Mouse (Mus musculus) urinary bladder, postnatal 25 days (tissue): ENCODE data around the gene Pcca.

Experiments
- DNase-seq: peaks from one replicate; pipeline ENCODE4 v3.0.0; 2022; ENCODE audit warnings: low spot score

The Pcca gene

DNA sequence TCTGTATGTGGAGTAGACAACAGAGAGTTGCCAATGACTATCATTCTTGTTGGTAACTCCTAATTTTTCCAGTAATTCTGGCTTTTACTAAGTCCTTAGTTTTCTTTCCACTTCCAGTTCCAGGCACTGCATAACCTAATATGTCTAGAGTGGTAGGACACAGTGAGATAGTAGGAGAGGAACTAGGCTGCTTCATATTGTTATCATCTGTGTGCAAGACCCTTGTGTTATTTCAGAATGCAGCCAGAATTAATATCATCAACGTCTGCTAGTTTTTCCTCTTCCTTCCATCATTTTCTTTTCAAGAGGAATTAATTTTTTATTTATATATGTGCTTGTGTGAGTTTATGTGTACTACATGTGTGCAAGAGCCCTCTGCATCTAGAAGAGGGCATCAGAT is 114.1 kb downstream of the Pcca start:
- DNase-seq = no peak

DNA sequence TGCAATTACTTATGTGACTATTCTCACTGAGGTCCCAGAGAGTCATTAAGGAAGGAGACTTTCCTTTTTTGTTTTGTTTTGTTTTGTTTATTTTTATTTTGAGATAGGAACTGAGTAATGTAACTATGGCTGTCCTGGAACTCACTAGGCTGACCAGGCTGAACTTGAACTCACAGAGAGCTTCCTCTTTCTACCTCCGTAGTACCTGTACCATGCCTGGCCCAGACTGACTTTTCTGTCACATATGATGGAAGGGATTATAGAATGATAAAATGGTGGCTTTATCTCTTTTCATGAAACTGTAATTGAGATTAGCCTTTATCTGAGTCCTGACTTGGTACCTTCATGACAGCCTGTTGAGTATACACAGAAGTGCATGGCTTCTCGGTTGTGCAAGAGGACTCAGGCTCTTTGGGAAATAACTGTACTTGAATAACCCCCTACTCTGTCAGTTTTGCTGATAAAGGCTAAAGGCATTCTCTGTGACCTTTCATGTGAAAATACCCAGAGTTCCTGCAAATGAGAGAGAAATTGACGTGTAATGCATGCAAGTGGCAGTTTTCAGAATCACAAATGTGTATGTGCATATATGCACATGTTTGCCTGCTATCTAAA is 115.3 kb downstream of the Pcca start:
- no peak for DNase-seq

DNA sequence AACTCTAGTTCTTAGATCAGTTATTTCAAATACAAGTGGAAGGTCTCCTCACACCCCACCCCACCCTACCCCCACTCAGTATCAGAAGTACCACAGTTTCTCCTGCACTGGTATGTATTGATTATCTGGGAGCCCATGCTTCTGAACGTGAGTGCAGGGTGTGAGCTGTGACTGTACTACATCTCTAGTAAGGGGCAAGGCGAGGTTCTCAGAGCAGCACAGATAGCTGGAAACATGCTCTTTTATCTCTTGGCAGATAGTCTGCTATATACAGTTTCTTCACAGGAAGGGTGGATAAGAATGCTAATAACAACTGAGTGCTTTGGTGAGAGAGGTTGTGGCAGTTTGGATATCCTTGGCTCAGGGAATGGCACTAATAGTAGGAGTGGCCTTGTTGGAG is 117.6 kb downstream of the Pcca start:
- no peak for DNase-seq

DNA sequence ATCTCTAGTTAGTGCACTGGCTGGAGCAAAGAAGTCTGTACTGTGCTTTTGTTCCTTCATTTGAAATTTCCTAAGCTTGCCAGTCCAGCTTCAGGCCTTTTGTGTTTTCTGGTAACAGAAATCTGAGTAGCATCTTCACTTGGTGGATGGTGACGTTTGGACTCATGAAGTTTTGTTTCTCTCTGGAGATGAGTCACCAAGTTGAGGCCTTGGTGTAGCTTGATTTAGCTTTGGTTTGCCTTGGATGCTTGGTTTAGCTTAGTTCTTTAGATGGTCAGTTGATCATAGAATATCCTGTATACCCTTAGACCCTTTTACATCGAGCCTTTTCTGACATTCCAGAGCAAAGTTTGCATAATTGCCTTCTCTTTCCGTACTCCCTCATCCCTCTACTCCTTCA is 141.5 kb downstream of the Pcca start:
- no peak for DNase-seq

DNA sequence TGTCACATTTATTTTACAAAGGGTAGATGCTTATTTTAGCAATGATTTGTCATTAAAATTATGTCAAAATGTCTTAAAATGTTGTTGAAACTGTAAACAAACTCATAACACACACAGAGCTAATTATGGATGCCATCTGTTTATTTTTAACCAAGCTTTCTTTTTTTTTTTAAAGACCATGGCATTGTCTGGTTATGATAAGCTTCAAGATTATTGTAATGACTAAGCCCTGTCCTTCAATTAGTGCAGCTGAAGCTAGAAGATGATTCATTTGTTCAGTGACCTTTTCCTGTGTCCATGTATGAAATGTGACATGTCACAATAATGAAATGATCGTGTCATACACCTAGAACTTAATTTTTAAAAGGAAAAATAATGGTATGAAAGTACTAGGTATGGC is 149.5 kb downstream of the Pcca start:
- no peak for DNase-seq

DNA sequence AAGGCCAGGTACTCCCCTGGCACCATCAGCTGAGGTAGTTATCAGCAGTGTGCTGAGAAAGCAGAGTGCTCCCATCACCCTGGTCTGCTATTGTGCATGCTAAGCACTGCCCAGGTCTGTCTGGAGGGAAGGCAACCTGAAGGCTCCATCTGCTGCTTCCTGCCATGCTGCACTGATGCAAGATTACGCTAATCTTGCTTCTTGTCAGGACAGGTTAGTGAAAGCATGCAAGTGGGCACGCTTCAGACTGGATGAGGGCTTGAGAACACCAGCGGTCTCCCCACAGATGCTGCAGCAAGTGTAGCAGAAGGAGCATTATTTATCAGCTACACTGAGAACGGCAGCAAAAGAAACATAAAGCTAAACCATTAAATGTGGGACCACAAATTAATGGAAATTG is 150.1 kb downstream of the Pcca start:
- DNase-seq = no peak

DNA sequence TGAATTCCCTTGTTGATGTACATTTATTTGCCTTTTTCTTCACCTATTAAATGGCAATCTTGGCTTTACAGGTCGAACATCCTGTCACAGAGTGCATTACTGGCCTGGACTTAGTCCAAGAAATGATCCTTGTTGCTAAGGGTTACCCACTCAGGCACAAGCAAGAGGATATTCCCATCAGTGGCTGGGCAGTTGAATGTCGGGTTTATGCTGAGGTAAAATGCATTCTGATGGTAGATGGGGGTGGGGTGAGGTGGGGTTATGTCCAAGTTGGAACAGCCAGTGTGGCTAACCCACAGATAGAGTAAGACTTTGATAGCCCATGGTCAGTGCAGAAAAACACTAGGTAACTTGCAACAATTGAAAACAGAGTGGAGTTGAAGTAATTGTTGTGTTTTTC is 150.7 kb downstream of the Pcca start:
- no peak for DNase-seq

DNA sequence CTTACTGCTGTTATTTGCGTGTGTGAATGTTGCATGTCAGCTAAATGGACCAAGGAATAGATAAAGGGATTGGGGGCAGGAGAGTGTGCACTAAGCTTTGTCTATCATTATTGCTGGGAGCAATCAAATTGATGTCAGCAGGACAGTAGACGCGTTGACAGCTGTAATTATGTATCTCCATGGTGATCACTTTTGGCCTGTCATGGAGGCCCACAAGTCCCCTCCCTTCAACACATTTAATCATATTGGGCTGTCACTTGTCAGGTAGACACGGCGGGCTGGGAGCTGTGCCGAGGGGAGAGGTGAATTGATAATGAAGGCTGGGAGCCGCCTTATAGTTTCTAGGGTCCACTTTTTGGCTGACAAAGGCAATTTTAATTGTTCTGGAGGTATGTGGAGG is 153.3 kb downstream of the Pcca start:
- no peak for DNase-seq

DNA sequence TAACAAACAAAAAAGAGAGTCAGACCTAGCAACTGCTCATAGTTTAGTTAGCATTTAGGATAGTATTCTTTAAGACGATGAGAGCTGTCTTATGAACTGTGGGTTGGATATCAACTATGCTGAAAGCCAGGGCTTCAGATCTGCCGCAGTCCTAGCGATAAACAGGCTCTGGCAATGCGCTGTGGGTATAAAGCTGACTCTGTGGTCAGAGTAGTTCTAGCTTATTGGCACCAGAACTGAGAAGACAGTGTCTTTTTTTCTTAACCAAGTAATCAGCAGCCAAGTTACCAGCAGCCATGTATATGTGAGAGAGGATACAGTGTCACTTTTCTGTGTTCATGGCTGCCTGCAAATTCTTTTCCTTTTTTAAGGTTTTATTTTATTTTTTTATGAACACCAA is 154.3 kb downstream of the Pcca start:
- DNase-seq = no peak

DNA sequence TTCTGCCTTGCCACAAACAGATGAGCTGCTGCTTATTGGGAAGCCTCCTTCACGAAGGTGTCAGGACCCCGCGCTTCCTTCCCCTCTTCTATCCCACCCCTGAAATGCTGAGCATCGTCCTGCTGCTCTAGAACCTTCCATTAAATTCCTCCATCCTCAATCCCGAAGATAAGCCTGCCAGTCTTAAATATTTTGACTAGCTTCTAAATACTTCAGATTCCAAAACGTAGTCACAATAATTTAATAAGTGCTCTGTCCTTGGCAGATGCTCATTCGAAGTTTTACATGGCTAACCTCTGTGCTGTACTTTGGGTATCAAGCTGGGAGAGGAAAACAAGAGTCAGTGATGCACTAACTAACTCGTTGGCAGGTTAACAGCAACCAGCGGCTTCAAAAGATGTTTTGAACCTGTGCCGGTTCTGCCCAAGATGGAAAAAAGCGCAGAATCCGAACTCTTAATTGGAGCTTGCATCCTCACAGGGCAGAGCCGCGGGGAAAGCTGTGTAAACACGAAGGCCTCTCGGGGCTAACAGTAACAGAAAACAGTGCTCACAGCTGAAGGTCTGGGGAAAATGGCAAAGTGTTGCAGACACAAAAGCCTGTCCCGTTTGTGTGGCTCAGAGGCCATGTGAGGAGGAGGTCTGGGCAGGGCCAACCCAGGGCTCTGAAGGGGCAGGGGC is 155.2 kb downstream of the Pcca start:
- DNase-seq = no peak

DNA sequence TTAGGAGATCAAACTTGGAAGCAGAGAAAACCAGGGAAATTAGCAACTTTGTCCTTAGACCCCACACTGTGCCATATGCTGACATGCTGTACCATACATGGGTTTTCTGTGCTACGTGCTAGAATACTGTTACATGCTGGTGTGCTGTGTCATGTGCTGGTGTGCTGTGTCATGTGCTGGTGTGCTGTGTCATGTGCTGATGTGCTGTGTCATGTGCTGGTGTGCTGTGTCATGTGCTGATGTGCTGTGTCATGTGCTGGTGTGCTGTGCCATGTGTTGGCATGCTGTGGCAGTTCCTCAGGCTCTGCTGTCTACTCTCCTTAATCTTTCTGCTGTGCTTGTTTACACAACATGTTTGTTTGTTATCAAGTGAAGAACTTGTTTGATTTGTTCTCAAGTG is 157.4 kb downstream of the Pcca start:
- DNase-seq = no peak

DNA sequence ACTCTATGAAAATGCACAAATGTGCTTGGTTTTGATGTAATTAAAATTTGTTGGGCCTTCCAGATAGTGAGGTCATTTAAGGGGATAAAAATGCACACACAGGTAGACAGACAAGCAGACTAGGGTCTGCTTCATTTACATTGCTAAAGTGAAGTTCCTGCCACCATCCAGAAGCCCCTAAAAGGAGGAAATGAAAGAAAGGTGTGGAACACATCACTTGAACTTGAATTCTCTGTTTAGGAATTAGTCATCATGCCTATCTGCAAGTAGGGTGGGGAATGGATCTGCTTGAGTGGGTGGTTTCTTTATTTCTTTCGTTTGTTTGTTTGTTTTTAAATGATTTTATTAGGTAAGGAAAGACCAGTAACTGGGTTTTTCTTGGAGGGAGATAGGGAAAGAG is 166.2 kb downstream of the Pcca start:
- no peak for DNase-seq

DNA sequence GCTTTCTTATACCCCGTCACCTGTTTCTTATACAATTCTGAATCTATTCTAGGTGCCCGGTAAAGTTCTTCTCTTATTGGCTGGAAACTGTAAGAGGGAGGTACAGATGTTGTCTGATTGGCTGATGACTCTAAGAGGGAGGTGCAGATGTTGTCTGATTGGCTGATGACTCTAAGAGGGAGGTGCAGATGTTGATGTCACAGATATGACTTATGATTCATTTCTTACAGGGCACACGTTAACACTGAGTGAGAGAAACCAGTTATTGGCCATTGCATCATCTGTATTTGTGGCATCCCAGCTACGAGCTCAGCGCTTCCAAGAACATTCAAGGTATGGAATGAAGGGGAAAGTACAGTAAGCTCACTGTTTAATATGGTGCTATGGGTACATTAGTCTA is 179.7 kb downstream of the Pcca start:
- DNase-seq = no peak

DNA sequence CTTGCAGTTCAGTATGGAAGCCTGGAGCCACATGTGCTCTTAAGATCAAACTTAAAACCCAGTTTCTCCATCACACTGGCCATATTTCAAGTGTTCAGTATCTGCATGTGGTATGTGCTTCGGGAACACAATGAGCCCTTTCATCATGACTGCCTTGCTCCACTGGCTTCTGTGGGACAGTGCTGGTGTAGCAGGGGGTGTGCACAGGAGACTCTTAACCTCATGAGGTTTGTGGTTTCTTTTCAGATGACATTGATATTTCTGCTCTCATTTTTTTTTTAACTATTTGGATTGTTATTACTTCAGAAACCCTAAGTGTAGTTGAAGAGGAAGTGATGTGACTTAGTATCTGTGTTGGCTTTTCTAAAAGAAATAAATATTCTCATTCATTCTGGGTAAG is 180.8 kb downstream of the Pcca start:
- DNase-seq = no peak

DNA sequence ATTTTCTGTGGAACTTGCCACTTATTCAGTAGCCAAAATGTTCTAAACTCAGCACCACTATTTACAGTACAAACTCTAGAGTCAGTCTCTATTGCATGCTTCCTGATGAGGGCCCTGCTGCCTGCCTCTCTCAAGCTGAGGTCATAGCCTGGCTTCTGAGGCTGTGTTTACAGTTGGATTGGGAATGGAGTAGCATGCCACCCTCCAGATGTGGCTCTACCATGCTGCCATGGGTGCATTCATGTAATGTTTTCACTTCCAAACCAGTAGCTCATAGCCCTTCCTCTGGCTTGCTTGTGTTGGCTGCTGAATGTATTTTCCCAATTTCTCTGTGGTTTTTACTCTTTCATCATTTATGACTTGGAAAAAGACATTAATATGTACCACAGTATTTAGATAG is 181.9 kb downstream of the Pcca start:
- no peak for DNase-seq

DNA sequence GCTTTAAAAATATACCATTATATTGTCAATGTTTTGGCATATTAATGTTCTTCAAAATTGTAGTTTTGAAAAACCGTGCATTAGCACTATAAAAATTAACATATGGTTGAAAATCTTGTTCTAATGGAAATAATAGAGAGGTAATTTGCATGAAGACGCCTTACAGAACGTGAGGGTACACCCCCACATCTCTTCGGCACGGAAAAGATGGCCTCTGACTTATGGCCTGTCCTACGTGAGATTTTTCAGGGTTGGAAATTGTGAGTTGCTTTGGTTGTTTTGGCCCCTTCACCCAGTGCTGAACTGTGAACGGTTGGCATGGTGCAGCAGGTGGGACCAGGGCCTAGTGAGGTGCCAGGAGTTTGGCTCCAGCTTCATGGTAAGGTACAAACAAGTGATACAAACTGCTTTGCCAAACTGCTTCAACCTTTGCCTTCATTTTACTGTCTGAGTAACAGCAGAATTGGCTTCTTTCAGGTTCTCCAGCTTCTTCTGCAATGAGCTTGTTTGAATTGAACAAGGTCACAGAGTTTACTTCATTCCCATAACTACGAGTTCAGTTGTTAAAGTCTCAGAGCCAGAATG is 185.5 kb downstream of the Pcca start:
- no peak for DNase-seq

DNA sequence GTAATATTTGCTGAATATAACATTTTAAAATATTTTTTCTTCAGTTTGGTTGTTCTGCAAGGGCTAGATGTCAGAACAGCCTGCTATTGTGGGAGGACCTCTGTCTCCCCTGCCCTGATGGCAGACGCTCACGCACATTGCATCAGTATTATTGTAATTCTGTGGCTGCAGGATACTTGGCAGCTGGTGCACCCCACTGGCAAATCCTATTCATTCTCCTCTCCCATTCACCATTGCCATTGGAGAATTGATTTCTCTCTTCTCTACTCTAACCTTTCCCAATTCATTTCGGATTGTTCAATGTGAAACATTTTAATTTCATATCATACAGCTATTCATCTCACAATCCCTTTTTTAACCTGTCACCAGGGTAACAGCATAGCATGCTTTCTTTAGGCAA is 186.9 kb downstream of the Pcca start:
- DNase-seq = no peak

DNA sequence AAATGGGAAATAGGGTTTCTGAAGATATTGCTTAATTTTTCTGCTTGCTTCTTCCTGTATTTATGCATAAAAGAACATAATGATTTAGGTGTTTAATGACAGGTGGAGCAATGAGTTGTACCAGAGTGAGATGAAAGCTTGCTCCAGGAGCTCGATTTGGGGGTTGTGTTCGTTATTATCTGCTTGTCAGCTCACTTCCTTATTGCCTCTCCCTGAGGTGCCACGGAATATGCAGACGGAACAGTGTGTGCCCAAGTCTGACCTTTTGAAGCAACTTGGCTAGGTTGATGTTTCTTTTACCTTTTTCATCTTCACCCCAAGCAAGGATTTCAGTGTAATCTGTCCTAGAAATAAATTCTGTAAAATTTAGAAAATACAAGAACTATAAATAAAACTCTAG is 187.6 kb downstream of the Pcca start:
- no peak for DNase-seq

DNA sequence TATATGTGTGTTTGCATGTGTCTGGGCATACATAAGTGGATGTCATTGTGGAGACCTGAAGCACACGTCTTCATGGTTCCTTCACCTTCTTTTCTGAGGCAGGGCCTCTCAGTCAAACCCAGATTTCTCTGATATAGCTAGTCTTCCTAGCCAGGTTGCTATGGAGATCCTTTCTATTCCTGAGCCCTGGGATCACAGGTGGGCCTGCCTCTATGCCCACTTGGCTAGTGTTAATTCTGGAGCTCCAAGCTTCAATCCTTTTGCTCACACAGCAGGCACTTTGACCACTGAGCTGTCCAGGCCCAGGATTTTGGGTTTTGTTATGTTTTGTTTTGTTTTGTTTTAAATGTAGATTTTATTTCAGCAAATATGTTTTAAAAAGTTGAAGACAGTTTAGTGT is 192.3 kb downstream of the Pcca start:
- no peak for DNase-seq

DNA sequence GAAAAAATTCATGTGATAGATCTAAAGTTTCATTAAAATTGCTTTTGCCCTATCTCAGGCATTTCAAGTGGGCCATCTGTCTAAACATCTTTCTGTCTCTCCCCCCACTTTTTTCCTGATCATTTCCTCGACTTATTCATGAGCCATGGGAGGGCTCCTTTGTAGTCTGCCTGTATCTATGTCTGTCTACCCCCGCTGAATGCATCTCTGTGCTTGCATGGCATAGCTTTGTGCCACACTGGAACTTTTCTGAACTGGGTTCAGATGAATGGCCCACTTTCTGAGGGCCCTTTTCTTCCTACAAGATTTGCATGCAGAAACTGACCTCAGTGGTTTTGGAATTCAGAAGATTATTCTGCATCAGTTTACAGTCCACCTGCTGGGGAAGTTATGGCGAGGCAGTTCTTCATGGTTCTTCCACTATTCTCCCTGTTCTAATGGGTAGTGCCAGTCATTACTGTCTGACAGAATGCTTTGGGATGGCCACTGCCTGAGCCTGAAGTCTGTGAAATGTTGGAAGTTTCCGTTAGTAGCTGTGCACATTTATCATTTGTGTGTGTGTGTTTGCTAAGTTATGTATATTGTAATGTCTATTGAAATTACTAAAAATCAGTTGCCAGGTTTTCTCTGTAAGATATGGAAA is 195.4 kb downstream of the Pcca start:
- DNase-seq = no peak

DNA sequence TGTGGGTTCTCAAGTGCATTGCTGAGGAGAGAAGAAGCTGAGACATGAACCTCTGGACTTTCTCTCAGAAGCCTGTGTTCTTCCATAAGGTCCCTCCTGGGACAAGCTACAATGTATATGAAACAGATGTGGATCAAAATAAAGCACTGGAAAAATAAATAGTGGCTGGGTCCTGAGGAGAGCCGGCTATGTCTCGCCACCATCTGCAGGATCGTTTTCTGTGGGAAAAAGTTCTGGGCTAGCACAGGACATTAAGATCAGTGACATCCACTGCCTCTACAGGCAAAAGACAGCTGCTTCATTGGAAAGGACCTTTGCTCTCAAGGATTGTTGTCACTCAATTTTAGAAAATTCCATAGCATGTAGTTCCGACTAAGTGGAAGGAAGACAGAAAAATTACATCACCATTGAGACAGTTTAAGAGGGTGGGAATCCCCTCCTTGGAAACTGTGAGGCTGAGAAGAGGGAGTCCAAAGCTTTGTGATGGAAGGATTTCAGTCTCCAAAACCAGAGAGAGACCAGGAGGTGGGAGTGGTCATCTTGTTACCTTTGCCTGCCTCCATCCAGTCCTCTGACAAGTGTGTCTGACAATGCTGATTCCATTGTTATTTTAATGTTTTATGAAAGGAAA is 196.9 kb downstream of the Pcca start:
- no peak for DNase-seq

DNA sequence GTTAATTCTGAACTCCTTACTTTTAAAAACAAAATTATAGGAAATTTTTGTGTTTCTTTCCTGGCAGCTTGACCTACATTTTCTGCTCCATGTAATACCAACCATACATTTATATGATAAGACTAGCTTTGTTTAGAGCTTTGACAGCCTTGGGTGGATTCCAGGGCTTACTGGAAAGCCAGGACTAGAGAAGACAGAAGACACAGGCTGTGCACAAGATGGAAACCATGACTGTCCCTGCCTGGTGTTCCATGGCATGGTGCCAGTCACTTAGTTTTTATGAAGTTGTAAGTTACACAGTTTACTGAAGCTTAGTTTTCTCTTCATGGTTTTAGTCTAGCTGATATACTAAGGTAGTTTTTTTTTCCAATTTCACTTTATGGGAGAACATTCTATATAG is 202.7 kb downstream of the Pcca start:
- no peak for DNase-seq
